Mouse (Mus musculus): Measurements from ENCODE around the gene Crnkl1. TPM values are rescaled to one million over a fixed set of nuclear protein-coding genes. Genes with fewer than 3 reads are reported as not detected.
"Not testable (repeated sequence)": the region's sequence is repeated elsewhere in the genome, so short reads cannot be mapped to it uniquely, and the experiment has no call there.

Gene Crnkl1
- polyA plus RNA-seq, 1 experiment from 2014 or later: 22.8 TPM

DNA sequence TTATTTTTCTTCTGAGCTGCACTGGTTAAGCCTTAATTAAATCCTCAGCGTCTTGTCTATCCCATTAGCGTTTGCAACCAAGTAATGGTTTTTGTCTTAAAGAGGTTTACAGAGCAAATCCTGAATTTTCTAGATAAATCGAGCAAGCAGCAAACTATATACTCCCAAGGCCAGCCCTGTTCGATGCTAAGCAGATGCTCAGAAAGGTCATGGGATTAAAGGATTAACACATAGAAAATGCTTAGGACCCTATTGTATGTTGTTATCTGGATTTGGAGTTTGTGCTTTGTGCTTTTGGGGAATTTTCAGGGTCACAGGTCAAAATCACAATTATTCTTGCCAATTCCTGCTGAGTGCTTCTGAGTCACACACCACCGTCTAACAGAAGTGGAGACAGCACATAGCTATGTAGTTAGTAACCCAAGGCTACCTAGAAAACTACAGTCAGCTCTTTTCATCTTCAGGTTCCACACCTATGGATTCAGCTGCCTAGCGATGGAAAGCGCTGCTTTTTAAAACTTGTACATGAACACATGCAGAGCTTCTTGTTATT is 13.7 kb upstream of the Crnkl1 start:
- ATAC-seq (replicated peaks; ENCODE audit: low FRiP score, low TSS enrichment, low read depth) (no peak), DNase-seq (ENCODE audit: low spot score) (no peak)
- Histone ChIP-seq H3K4me3 (ENCODE audit: low read depth, low read length) (no peak overlapping the region), H3K4me2 (ENCODE audit: low read length) (no peak overlapping the region), H3K9me3 (ENCODE audit: control insufficient read depth, low read length) (no peaks in the 10 kb centered on the region), H3K27ac (ENCODE audit: low read depth) (no peak overlapping the region), H3K36me3 (ENCODE audit: control insufficient read depth, insufficient read depth, low read length) (no peaks in the 10 kb centered on the region), H3K9ac (ENCODE audit: low read length) (no peak overlapping the region), H3K27me3 (replicated peaks; ENCODE audit: control insufficient read depth, insufficient read depth, low read length) (no peaks in the 10 kb centered on the region), H3K4me1 (replicated peaks; ENCODE audit: control insufficient read depth, insufficient read depth, low read length) (no peaks in the 10 kb centered on the region)
- WGBS: 61% methylated on average over 7 of the region's 7 CpGs

DNA sequence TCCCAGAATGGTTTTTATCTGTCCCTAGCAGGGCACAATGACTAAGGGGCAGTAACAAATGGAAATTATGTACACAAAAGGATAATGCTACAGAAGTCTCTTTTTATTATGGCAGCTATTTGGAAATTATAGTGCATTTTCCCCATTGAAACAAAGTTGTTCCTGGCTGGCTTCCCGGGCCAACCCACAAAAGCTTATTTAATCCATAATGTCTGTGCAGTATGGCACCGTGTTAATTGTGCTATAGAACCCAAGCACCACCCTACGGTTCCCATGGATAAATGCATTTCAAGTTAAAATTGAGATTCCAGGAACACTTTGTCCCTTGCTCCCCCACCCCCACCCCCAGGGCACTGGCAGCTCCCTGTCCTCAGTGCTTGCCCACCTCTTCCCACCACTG is 9.5 kb upstream of the Crnkl1 start:
- 91% methylated on average over 3 of the region's 3 CpGs for WGBS
- DNase-seq (ENCODE audit: low spot score): no peak
- Histone ChIP-seq H3K36me3 (ENCODE audit: control insufficient read depth, insufficient read depth, low read length) (no peaks in the 10 kb centered on the region), H3K27me3 (replicated peaks; ENCODE audit: control insufficient read depth, insufficient read depth, low read length) (no peaks in the 10 kb centered on the region), H3K9ac (ENCODE audit: low read length) (no peak overlapping the region), H3K4me1 (replicated peaks; ENCODE audit: control insufficient read depth, insufficient read depth, low read length) (no peaks in the 10 kb centered on the region), H3K4me2 (ENCODE audit: low read length) (no peak overlapping the region), H3K27ac (ENCODE audit: low read depth) (no peak overlapping the region), H3K9me3 (ENCODE audit: control insufficient read depth, low read length) (no peaks in the 10 kb centered on the region), H3K4me3 (ENCODE audit: low read depth, low read length) (no peak overlapping the region)
- no peak for ATAC-seq (replicated peaks; ENCODE audit: low FRiP score, low TSS enrichment, low read depth)

DNA sequence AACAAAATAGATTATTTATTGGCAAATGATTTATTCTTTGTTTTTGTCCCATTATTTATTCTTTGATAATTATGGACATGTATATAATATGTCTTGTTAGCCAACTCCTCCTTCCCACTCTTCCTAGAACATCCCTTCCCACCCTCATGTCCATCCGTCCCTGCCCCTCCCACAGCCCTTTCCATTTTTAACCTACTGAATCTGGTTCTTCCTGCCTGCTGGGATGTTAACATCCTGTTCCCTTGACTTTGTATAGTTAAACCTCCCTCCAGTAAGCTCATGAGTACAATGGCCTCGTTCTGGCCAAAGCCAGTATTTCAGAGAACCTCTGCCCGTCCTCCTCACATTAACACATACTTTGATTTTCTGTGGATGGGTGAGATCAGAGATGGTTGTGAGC is 6.6 kb upstream of the Crnkl1 start:
- 69% methylated on average over 3 of the region's 3 CpGs for WGBS
- DNase-seq (ENCODE audit: low spot score) (no peak), ATAC-seq (replicated peaks; ENCODE audit: low FRiP score, low TSS enrichment, low read depth) (no peak)
- H3K27me3 ChIP-seq (replicated peaks; ENCODE audit: control insufficient read depth, insufficient read depth, low read length): no peaks in the 10 kb centered on the region
- no peaks in the 10 kb centered on the region for H3K4me1 ChIP-seq (replicated peaks; ENCODE audit: control insufficient read depth, insufficient read depth, low read length)
- H3K9me3 ChIP-seq (ENCODE audit: control insufficient read depth, low read length): no peaks in the 10 kb centered on the region
- no peak overlapping the region for H3K4me3 ChIP-seq (ENCODE audit: low read depth, low read length)
- no peaks in the 10 kb centered on the region for H3K36me3 ChIP-seq (ENCODE audit: control insufficient read depth, insufficient read depth, low read length)
- H3K4me2 ChIP-seq (ENCODE audit: low read length): no peak overlapping the region
- no peak overlapping the region for H3K27ac ChIP-seq (ENCODE audit: low read depth)
- H3K9ac ChIP-seq (ENCODE audit: low read length): no peak overlapping the region

DNA sequence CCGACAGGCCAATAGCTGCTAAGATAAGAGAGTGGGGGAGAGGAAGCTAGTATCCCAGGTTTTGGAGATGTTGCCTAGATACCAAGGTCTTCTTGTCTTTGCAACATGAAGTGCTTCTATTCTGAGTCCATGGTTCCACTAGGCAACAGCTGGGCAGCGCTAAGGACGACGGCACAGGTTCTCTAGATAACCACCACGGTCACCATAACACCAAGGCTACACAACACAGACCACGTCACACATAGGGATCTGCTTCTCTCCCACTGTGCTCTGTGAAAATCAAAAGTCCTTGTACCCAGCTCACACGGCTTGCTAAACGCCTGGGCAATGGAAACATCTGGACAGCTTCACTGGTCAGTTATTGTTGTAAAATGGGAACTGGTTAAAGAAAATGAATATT is 2.2 kb upstream of the Crnkl1 start:
- H3K36me3 ChIP-seq (ENCODE audit: control insufficient read depth, insufficient read depth, low read length): peaks cover 8% of the 10 kb centered on the region
- no peaks in the 10 kb centered on the region for H3K27me3 ChIP-seq (replicated peaks; ENCODE audit: control insufficient read depth, insufficient read depth, low read length)
- no peak for DNase-seq (ENCODE audit: low spot score)
- H3K9me3 ChIP-seq (ENCODE audit: control insufficient read depth, low read length): no peaks in the 10 kb centered on the region
- H3K4me1 ChIP-seq (replicated peaks; ENCODE audit: control insufficient read depth, insufficient read depth, low read length): peaks cover 6% of the 10 kb centered on the region
- no peak overlapping the region for H3K4me2 ChIP-seq (ENCODE audit: low read length)
- WGBS: 80% methylated on average over 8 of the region's 8 CpGs
- no peak for ATAC-seq (replicated peaks; ENCODE audit: low FRiP score, low TSS enrichment, low read depth)
- no peak overlapping the region for H3K27ac ChIP-seq (ENCODE audit: low read depth)
- H3K9ac ChIP-seq (ENCODE audit: low read length): no peak overlapping the region
- no peak overlapping the region for H3K4me3 ChIP-seq (ENCODE audit: low read depth, low read length)

DNA sequence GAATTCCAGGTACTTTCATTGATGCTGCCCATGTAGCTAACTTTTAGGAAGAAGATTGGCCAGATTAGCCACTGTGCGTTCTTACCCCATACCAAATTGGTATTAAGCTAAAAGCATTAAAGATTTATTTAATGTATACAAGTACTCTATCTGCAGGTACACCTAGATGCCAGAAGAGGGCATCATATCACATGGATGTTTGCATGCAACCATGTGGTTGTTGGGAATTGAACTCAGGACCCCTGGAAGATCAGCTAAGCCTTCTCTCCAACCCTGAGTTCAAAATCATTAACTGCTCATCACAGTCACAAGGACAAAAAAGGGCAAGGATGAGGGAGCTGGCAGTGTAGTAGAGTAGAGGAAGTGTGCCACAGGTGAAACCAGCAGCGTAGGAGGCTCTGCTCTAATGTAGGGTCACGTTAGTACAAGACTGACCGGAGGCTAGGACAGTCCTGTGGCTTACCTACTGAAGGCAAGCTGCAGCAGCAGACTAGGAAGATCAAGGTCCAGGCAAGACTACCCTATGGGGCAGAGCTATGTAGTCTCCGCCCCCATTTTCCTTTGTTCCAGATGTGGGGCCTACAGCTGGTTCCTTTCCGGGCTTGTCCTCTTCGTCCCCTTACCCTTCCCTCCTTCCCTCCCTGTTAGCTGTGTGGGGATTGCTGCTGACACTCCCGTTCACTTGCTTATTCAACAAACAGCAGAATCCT is 13.7 kb downstream of the Crnkl1 start:
- ATAC-seq (replicated peaks; ENCODE audit: low FRiP score, low TSS enrichment, low read depth): no peak

DNA sequence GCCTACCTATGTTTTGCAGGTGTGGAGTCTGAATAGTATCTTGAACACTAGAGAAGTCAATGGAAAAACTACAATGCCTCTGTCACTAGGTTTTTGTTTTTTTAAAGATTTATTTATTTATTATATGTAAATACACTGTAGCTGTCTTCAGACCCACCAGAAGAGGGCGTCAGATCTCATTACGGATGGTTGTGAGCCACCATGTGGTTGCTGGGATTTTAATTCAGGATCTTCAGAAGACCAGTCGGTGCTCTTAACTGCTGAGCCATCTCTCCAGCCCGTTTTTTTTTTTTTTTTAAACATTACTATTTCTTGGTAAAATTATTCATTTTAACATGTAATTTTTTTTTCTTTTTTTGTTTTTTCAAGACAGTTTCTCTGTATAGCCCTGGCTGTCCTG is 28.9 kb downstream of the Crnkl1 start:
- H3K27me3 ChIP-seq (replicated peaks; ENCODE audit: control insufficient read depth, insufficient read depth, low read length); H3K27ac ChIP-seq (ENCODE audit: low read depth); H3K4me2 ChIP-seq (ENCODE audit: low read length); H3K4me3 ChIP-seq (ENCODE audit: low read depth, low read length); DNase-seq (ENCODE audit: low spot score); H3K9me3 ChIP-seq (ENCODE audit: control insufficient read depth, low read length); H3K9ac ChIP-seq (ENCODE audit: low read length); ATAC-seq (replicated peaks; ENCODE audit: low FRiP score, low TSS enrichment, low read depth): not testable (repeated sequence)
- 47% methylated on average over 4 of the region's 4 CpGs for WGBS
- Histone ChIP-seq H3K4me1 (replicated peaks; ENCODE audit: control insufficient read depth, insufficient read depth, low read length) (peaks cover 13% of the 10 kb centered on the region), H3K36me3 (ENCODE audit: control insufficient read depth, insufficient read depth, low read length) (peaks cover 35% of the 10 kb centered on the region)

More for the DNA sequence above, 13.7 kb downstream of the Crnkl1 start:
- peaks cover 95% of the 10 kb centered on the region for H3K36me3 ChIP-seq (ENCODE audit: control insufficient read depth, insufficient read depth, low read length)
- no peaks in the 10 kb centered on the region for H3K9me3 ChIP-seq (ENCODE audit: control insufficient read depth, low read length)
- no peaks in the 10 kb centered on the region for H3K4me1 ChIP-seq (replicated peaks; ENCODE audit: control insufficient read depth, insufficient read depth, low read length)
- no peak overlapping the region for H3K4me3 ChIP-seq (ENCODE audit: low read depth, low read length)
- no peak overlapping the region for H3K4me2 ChIP-seq (ENCODE audit: low read length)
- no peak overlapping the region for H3K9ac ChIP-seq (ENCODE audit: low read length)
- DNase-seq (ENCODE audit: low spot score): no peak
- 92% methylated on average over 8 of the region's 8 CpGs for WGBS
- H3K27me3 ChIP-seq (replicated peaks; ENCODE audit: control insufficient read depth, insufficient read depth, low read length): no peaks in the 10 kb centered on the region
- H3K27ac ChIP-seq (ENCODE audit: low read depth): no peak overlapping the region

DNA sequence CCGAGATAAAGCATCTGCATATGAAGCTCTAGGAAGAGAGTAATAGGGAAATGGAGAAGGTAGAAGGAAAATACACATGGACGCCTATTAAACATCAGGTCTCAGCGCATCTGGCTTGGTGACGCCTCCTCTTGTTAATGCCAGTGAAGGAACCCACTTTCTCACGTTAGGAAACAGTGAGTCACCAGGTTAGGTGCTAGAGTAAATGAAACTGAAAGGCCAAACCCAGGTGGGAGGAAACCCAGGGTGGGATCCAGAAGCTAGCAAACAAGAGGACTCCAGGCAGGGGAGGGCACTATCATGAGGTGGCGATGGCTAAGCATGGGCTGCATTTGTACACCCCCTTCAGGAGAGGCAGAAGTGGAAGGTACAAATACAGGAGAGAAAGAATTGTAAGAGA is 29.7 kb downstream of the Crnkl1 start:
- DNase-seq (ENCODE audit: low spot score) (no peak), ATAC-seq (replicated peaks; ENCODE audit: low FRiP score, low TSS enrichment, low read depth) (no peak)
- 76% methylated on average over 6 of the region's 6 CpGs for WGBS
- Histone ChIP-seq H3K9me3 (ENCODE audit: control insufficient read depth, low read length) (no peaks in the 10 kb centered on the region), H3K9ac (ENCODE audit: low read length) (no peak overlapping the region), H3K4me3 (ENCODE audit: low read depth, low read length) (no peak overlapping the region), H3K36me3 (ENCODE audit: control insufficient read depth, insufficient read depth, low read length) (peaks cover 28% of the 10 kb centered on the region), H3K27me3 (replicated peaks; ENCODE audit: control insufficient read depth, insufficient read depth, low read length) (no peaks in the 10 kb centered on the region), H3K4me2 (ENCODE audit: low read length) (no peak overlapping the region), H3K4me1 (replicated peaks; ENCODE audit: control insufficient read depth, insufficient read depth, low read length) (peaks cover 13% of the 10 kb centered on the region), H3K27ac (ENCODE audit: low read depth) (no peak overlapping the region)

DNA sequence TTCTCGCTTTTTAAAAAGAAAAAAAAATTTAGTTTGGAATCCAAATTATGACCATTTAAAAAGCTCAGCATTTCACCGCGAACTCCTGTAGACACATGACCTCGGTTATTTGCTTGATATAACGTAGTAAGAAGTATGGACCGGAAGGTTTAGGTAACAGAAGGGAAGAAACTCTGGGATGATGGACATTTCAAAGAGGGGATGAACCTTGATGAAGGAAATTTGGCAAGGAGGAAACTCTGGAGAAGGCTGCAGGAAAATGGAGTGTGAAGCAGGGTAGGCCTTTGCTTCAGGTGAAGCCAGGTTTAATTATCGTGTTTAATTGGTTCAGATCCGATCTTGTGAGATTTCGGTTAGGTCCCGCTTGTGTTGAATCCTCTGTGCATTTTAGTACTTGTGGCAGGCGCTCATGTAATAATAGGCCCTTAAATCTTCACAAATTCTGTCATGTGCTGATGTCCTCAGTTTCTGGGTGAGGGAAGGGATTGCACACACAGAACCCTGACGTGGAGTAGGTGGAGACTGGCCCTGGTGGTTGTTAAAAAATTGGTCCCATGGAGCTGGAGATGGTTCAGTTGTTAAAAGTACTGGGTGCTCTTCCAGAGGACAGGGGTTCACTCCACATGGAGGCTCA is 30.7 kb downstream of the Crnkl1 start:
- H3K27ac ChIP-seq (ENCODE audit: low read depth): 0 out of 2 replicates have a peak overlapping the region, but pooled peaks have one; percentile 87
- peak overlapping the region; percentile 82 for H3K4me2 ChIP-seq (ENCODE audit: low read length)
- peaks cover 13% of the 10 kb centered on the region for H3K4me1 ChIP-seq (replicated peaks; ENCODE audit: control insufficient read depth, insufficient read depth, low read length)
- H3K4me3 ChIP-seq (ENCODE audit: low read depth, low read length): peak overlapping the region; percentile 89
- H3K36me3 ChIP-seq (ENCODE audit: control insufficient read depth, insufficient read depth, low read length): peaks cover 18% of the 10 kb centered on the region
- 29% methylated on average over 12 of the region's 12 CpGs for WGBS
- peak overlapping the region; percentile 92 for H3K9ac ChIP-seq (ENCODE audit: low read length)
- DNase-seq (ENCODE audit: low spot score): no peak
- no peaks in the 10 kb centered on the region for H3K27me3 ChIP-seq (replicated peaks; ENCODE audit: control insufficient read depth, insufficient read depth, low read length)
- ATAC-seq (replicated peaks; ENCODE audit: low FRiP score, low TSS enrichment, low read depth): no peak
- H3K9me3 ChIP-seq (ENCODE audit: control insufficient read depth, low read length): no peaks in the 10 kb centered on the region
